Mouse (Mus musculus) megakaryocyte-erythroid progenitor cell, adult 5-6 weeks (primary cell): Measurements from ENCODE around the gene Klhl35. TPM values are rescaled to one million over a fixed set of nuclear protein-coding genes. Genes with fewer than 3 reads are reported as not detected.

Experiments used
- ATAC-seq: replicated peaks from 2 replicates; pipeline ENCODE4 v1.8.0; 2016; ENCODE audit warnings: mild to moderate bottlenecking, inconsistent platforms; ENCODE audit not compliant: severe bottlenecking, poor library complexity, low FRiP score, low TSS enrichment
- total RNA-seq, 2 experiments: library from RNA; stranded (forward) in 1 of 2; stranded (reverse) in 1 of 2; fragments of 200-1000, 215-1000 nt in 1 of 2; fragments of >200 nt in 1 of 2; fragmentation: Nextera tagmentation in 1 of 2; gene quantifications; 2 replicates each; pipeline ENCODE4 v1.2.3; 2014 to 2017

Gene Klhl35
- 2.1 TPM in 1 of 2 replicates, not detected in the other for total RNA-seq (2014; fragmentation: Nextera tagmentation)
- 0.65 TPM in 1 of 2 replicates, not detected in the other for total RNA-seq (2017)

- ATAC-seq, result no peak
These were observed at the start of gene Klhl35 for GRCm38 (mm10) chr7:99465811-99466210. Gene Klhl35 (plus strand): TSS chr7:99466004.

- ATAC-seq, result no peak
These were observed 46.5 kb upstream of the Klhl35 start for GRCm38 (mm10) chr7:99419311-99419710.

GRCm38 (mm10) chr7:99421006-99421405, 44.8 kb upstream of the Klhl35 start:
- ATAC-seq, result no peak

- ATAC-seq, result no peak
These were observed 41.2 kb upstream of the Klhl35 start for GRCm38 (mm10) chr7:99424538-99425155.

- no peak for ATAC-seq
These were observed 40.1 kb upstream of the Klhl35 start for GRCm38 (mm10) chr7:99425706-99426105.

- no peak for ATAC-seq
These were observed 38.8 kb upstream of the Klhl35 start for GRCm38 (mm10) chr7:99427031-99427430.

GRCm38 (mm10) chr7:99427987-99428386, 37.8 kb upstream of the Klhl35 start:
- no peak for ATAC-seq

- no peak for ATAC-seq
These were observed 37.0 kb upstream of the Klhl35 start for GRCm38 (mm10) chr7:99428836-99429235.

GRCm38 (mm10) chr7:99429786-99430185, 36.0 kb upstream of the Klhl35 start:
- no peak for ATAC-seq

- no peak for ATAC-seq
These were observed 35.6 kb upstream of the Klhl35 start for GRCm38 (mm10) chr7:99430246-99430645.

GRCm38 (mm10) chr7:99432248-99432647, 33.6 kb upstream of the Klhl35 start:
- ATAC-seq, result no peak

- no peak for ATAC-seq
These were observed 32.9 kb upstream of the Klhl35 start for GRCm38 (mm10) chr7:99432863-99433262.

- peak; percentile 62 for ATAC-seq
These were observed 31.0 kb upstream of the Klhl35 start for GRCm38 (mm10) chr7:99434672-99435250.

- no peak for ATAC-seq
These were observed 29.3 kb upstream of the Klhl35 start for GRCm38 (mm10) chr7:99436530-99436929.

GRCm38 (mm10) chr7:99438881-99439280, 26.9 kb upstream of the Klhl35 start:
- no peak for ATAC-seq

- no peak for ATAC-seq
These were observed 24.2 kb upstream of the Klhl35 start for GRCm38 (mm10) chr7:99441534-99442072.

GRCm38 (mm10) chr7:99443164-99443563, 22.6 kb upstream of the Klhl35 start:
- ATAC-seq, result no peak

- no peak for ATAC-seq
These were observed 21.8 kb upstream of the Klhl35 start for GRCm38 (mm10) chr7:99444012-99444411.

GRCm38 (mm10) chr7:99445833-99446232, 20.0 kb upstream of the Klhl35 start:
- no peak for ATAC-seq

GRCm38 (mm10) chr7:99447323-99447722, 18.5 kb upstream of the Klhl35 start:
- no peak for ATAC-seq

GRCm38 (mm10) chr7:99448619-99449018, 17.2 kb upstream of the Klhl35 start:
- ATAC-seq, result no peak
